Mouse (Mus musculus) CH12.LX (cell line): ENCODE results near the gene Ndufv3.
"Not testable (repeated sequence)": the region's sequence is repeated elsewhere in the genome, so short reads cannot be mapped to it uniquely, and the experiment has no call there.

ENCODE experiments used
- BHLHE40 ChIP-seq: IDR thresholded peaks from 2 replicates; pipeline ENCODE4 v1.6.1; 2011; ENCODE audit warnings: mild to moderate bottlenecking, low read depth, low read length, improper control_type of control experiment
- CHD2 ChIP-seq: IDR thresholded peaks from 2 replicates; pipeline ENCODE4 v1.6.1; 2011; ENCODE audit warnings: low read length, improper control_type of control experiment
- CTCF ChIP-seq, 2 experiments: IDR thresholded peaks in 1 of 2; conservative IDR thresholded peaks in 1 of 2; 2 replicates each; pipeline ENCODE4 v1.5.1; 2011 to 2012; ENCODE audit warnings: low read depth in 2 of 2, low read length in 2 of 2, improper control_type of control experiment in 1 of 2, inconsistent platforms in 1 of 2, mild to moderate bottlenecking in 1 of 2, moderate library complexity in 1 of 2
- GABPA ChIP-seq: IDR thresholded peaks from 2 replicates; pipeline ENCODE4 v1.6.1; 2012; ENCODE audit warnings: low read depth, low read length, improper control_type of control experiment, inconsistent platforms; ENCODE audit not compliant: insufficient replicate concordance
- MEF2A ChIP-seq: IDR thresholded peaks from 2 replicates; pipeline ENCODE4 v1.6.1; 2014; ENCODE audit warnings: low read depth, mild to moderate bottlenecking, inconsistent platforms, low read length, improper control_type of control experiment, borderline replicate concordance
- POLR2A ChIP-seq: IDR thresholded peaks from 2 replicates; pipeline ENCODE4 v1.6.1; 2011; ENCODE audit warnings: low read depth, mild to moderate bottlenecking, improper control_type of control experiment, low read length
- RAD21 ChIP-seq: IDR thresholded peaks from 2 replicates; pipeline ENCODE4 v1.6.1; 2011; ENCODE audit warnings: low read depth, mild to moderate bottlenecking, low read length, improper control_type of control experiment, moderate library complexity
- TCF12 ChIP-seq: IDR thresholded peaks from 2 replicates; pipeline ENCODE4 v1.6.1; 2014; ENCODE audit warnings: low read depth, mild to moderate bottlenecking, inconsistent platforms, low read length, improper control_type of control experiment
- UBTF ChIP-seq: IDR thresholded peaks from 2 replicates; pipeline ENCODE4 v1.6.1; 2012; ENCODE audit warnings: low read depth, mild to moderate bottlenecking, inconsistent platforms, low read length, improper control_type of control experiment, moderate library complexity
- ZC3H11A ChIP-seq: IDR thresholded peaks from 2 replicates; pipeline ENCODE4 v1.6.1; 2012; ENCODE audit warnings: low read depth, mild to moderate bottlenecking, inconsistent platforms, low read length, improper control_type of control experiment
- ZKSCAN1 ChIP-seq: IDR thresholded peaks from 2 replicates; pipeline ENCODE4 v1.6.1; 2012; ENCODE audit warnings: low read depth, inconsistent platforms, low read length, improper control_type of control experiment, borderline replicate concordance

- not testable (repeated sequence) for TF ChIP-seq RAD21; POLR2A; CTCF (conservative IDR thresholded peaks at IDR 0.05 in 1 of 2, IDR thresholded peaks at IDR 0.05 in 1 of 2; ENCODE audit: low read depth in 2 of 2, low read length in 2 of 2); ZKSCAN1; MEF2A; TCF12; UBTF; CHD2; BHLHE40; GABPA; ZC3H11A
Observed at GRCm38 (mm10) chr17:31532331-31532730, 12.4 kb downstream of the Ndufv3 start.
